Mouse (Mus musculus) stomach, embryonic 15.5 days (tissue): Measurements from ENCODE around the gene Serpinb6a. TPM values are rescaled to one million over a fixed set of nuclear protein-coding genes. Genes with fewer than 3 reads are reported as not detected.

ENCODE experiments used
- ATAC-seq: fragments of 200-750 bp; cut with Nextera tagmentation; 2 replicates; pipeline ENCODE4 v1.8.0; 2017; ENCODE audit warnings: low read depth, moderate number of reproducible peaks, moderate TSS enrichment; ENCODE audit not compliant: insufficient read depth, low FRiP score
- H3K27ac ChIP-seq: fragments of 300-500 bp; sonication (generic); 2 replicates; pipeline ENCODE4 v1.5.1; 2015; ENCODE audit warnings: mild to moderate bottlenecking, inconsistent platforms
- H3K27me3 ChIP-seq: fragments of 300-500 bp; sonication (generic); replicated peaks from 2 replicates; pipeline ENCODE4 v1.6.1; 2015; ENCODE audit warnings: inconsistent platforms
- H3K36me3 ChIP-seq: fragments of 300-500 bp; sonication (generic); 2 replicates; pipeline ENCODE4 v1.6.1; 2015; ENCODE audit warnings: inconsistent platforms
- H3K4me1 ChIP-seq: fragments of 300-500 bp; sonication (generic); 2 replicates; pipeline ENCODE4 v1.6.1; 2015; ENCODE audit warnings: inconsistent platforms
- H3K4me2 ChIP-seq: fragments of 300-500 bp; sonication (generic); 2 replicates; pipeline ENCODE4 v1.6.1; 2015; ENCODE audit warnings: mild to moderate bottlenecking, inconsistent platforms
- H3K4me3 ChIP-seq: fragments of 300-500 bp; sonication (generic); replicated peaks from 2 replicates; pipeline ENCODE4 v1.5.1; 2015; ENCODE audit warnings: inconsistent platforms
- H3K9ac ChIP-seq: fragments of 300-500 bp; sonication (generic); 2 replicates; pipeline ENCODE4 v1.6.1; 2015; ENCODE audit warnings: inconsistent platforms
- H3K9me3 ChIP-seq: fragments of 300-500 bp; sonication (generic); 2 replicates; pipeline ENCODE4 v1.6.1; 2016; ENCODE audit warnings: inconsistent platforms
- WGBS: fragments of 180-500 bp; shearing (Covaris S2); methylation state at CpG from one replicate; pipeline ENCODE4 v1.1.7; 2015; 5-methylcytosine and 5-hydroxymethylcytosine counted together
- polyA plus RNA-seq: library from polyadenylated mRNA; unstranded; fragments of >200 nt; fragmentation: Nextera tagmentation; extraction: Ambion mirVana; gene quantifications from 2 replicates; pipeline ENCODE4 v1.2.1, GENCODE M21; 2015

The Serpinb6a gene
- polyA plus RNA-seq, 1 experiment from 2014 or later: 74.6 TPM

DNA sequence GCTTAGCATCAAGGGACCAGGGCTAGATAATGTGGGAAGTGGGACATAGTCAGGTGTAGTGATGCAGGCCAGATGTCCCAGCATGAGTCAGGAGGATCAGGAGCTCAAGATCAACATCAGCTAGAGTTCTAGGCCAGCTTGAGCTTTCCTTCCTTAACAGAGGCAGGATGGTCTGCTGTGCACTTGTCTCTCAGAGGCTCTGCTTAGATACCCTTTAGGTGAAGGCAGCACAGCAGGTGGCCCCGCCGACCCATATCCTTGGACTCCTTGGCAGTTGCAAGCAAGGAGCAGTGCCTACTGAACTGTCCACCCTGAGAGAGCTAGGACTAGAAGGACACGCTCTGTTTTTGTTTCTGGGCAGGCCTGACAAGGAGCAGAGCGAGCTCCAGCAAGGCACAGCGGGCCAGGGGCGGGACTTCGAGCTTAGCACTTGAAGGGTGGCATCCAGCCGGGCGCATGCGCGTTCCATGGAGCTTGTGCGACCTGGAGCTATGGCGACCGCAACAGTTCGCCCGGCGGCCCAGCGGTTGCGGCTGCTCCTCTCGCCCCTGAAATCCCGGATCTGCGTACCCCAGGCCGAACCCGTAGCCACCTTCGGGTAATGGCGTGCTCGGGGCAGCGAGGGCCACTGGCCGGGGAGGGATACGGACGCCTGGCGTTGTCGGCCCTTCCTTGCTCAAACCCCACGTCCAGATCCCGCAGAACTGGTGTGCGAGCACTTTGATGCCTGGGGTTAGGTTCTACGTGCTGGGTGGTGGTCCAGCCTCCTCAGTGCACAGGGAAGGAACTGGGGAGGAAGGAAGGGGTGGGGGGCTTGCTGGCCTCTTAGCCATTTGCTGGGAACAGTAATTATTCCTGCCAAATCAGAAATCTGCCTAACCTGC is 34.8 kb upstream of the Serpinb6a start, which contains the start of gene Bphl:
Bphl (plus strand) TSS at position 426 of the 884 bp plus-strand sequence.
- under 1% methylated on average over 37 of the region's 37 CpGs for WGBS
- Histone ChIP-seq H3K27me3 (no peaks in the 10 kb centered on the region), H3K9me3 (no peaks in the 10 kb centered on the region), H3K36me3 (no peaks in the 10 kb centered on the region), H3K4me3 (peak within 1 kb of the TSS; percentile 69), H3K9ac (peak within 1 kb of the TSS; percentile 76), H3K27ac (peak within 1 kb of the TSS; percentile 86), H3K4me2 (peak within 1 kb of the TSS; percentile 73), H3K4me1 (peaks cover 10% of the 10 kb centered on the region; the same call in 1 of the 2 replicates)
- peak; percentile 90 for ATAC-seq

DNA sequence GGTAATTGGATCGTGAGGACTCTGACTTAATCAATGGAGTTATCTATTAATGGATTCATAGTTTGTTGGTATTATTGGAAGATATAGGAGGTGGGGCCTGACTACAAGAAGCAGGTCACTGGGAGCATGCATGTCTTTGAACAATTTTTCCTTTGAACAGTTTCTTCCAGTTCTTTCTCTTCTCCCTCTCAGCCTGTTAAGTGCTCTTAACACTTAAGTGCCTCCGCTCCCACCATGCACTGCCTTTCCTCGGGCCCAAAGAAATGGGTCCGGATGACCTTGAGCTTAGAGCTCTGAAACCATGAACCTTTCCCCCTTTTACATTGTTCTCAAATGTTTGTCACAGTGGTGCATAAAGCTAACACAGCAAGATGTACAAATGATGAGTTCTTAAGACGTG is 34.1 kb upstream of the Serpinb6a start:
- ATAC-seq: no peak
- no peaks in the 10 kb centered on the region for H3K36me3 ChIP-seq
- no peaks in the 10 kb centered on the region for H3K27me3 ChIP-seq
- H3K27ac ChIP-seq: peak overlapping the region; percentile 86; the same call in 1 of the 2 replicates
- no peak overlapping the region for H3K9ac ChIP-seq
- H3K4me3 ChIP-seq: no peak overlapping the region
- H3K9me3 ChIP-seq: no peaks in the 10 kb centered on the region
- H3K4me1 ChIP-seq: peaks cover 10% of the 10 kb centered on the region; the same call in 1 of the 2 replicates
- no peak overlapping the region for H3K4me2 ChIP-seq
- 71% methylated on average over 5 of the region's 5 CpGs for WGBS

GRCm38 (mm10) chr13:34035424-34035823 is 32.8 kb upstream of the Serpinb6a start:
- WGBS: 73% methylated on average over 3 of the region's 3 CpGs

GRCm38 (mm10) chr13:34032041-34032440 is 29.4 kb upstream of the Serpinb6a start:
- Histone ChIP-seq H3K27ac (no peak overlapping the region), H3K4me2 (no peak overlapping the region), H3K36me3 (peaks cover 14% of the 10 kb centered on the region), H3K4me1 (peaks cover 1% of the 10 kb centered on the region; the same call in 1 of the 2 replicates), H3K9ac (no peak overlapping the region), H3K27me3 (no peaks in the 10 kb centered on the region), H3K9me3 (no peaks in the 10 kb centered on the region), H3K4me3 (no peak overlapping the region)
- 70% methylated on average over 2 of the region's 2 CpGs for WGBS
- ATAC-seq: no peak

More at GRCm38 (mm10) chr13:34035424-34035823, 32.8 kb upstream of the Serpinb6a start:
- no peak overlapping the region for H3K4me3 ChIP-seq
- H3K9me3 ChIP-seq: no peaks in the 10 kb centered on the region
- H3K9ac ChIP-seq: no peak overlapping the region
- no peak for ATAC-seq
- no peak overlapping the region for H3K27ac ChIP-seq
- H3K27me3 ChIP-seq: no peaks in the 10 kb centered on the region
- 0 out of 2 replicates have a peak, but pooled peaks cover 5% of the 10 kb centered on the region for H3K36me3 ChIP-seq
- peaks cover 10% of the 10 kb centered on the region; the same call in 1 of the 2 replicates for H3K4me1 ChIP-seq
- H3K4me2 ChIP-seq: no peak overlapping the region

DNA sequence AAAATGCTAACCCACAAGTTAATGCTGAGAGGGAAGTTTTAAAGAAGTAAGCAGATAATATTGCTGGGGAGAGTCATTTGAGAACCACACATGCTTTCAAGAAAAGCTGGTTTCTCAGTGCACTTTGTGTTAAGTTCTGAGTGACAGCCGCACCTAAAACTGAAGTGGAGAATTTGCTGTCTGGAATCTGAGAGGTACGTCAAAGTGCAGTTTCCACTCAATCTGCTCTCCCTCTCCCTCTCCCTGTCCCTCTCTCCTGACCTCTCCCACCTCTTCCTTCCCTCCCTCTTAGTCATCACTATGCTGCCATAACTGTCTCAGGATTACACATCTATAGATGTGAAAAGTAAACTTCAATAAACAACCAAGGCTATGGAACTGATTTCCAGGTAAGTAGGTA is 19.4 kb upstream of the Serpinb6a start:
- no peak overlapping the region for H3K4me3 ChIP-seq
- no peaks in the 10 kb centered on the region for H3K9me3 ChIP-seq
- H3K36me3 ChIP-seq: peaks cover 25% of the 10 kb centered on the region
- 76% methylated on average over 2 of the region's 2 CpGs for WGBS
- H3K9ac ChIP-seq: no peak overlapping the region
- no peak overlapping the region for H3K27ac ChIP-seq
- no peak overlapping the region for H3K4me2 ChIP-seq
- H3K27me3 ChIP-seq: no peaks in the 10 kb centered on the region
- ATAC-seq: no peak
- no peaks in the 10 kb centered on the region for H3K4me1 ChIP-seq

DNA sequence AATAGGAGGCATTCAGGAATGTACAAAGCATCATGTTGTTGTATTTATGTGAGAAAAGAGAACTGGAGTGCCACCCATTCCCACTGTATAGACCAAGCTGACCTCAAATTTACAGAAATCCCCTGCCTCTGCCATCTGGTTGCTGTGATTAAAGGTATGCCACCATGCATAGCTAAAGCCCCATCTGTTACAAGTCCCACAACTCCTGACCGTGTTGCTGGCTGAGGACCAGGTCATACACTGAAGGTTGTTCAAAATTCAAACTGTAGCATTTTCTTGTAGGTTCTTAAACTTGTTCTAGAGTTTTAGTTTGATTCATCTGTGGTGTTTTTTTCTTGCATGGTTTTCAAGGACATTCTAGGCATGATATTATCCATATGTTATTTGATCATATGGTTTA is 15.9 kb upstream of the Serpinb6a start:
- H3K27me3 ChIP-seq: no peaks in the 10 kb centered on the region
- no peak overlapping the region for H3K27ac ChIP-seq
- H3K36me3 ChIP-seq: peaks cover 45% of the 10 kb centered on the region
- H3K4me1 ChIP-seq: no peaks in the 10 kb centered on the region
- WGBS: 91% methylated on average over 1 of the region's 1 CpGs
- H3K4me3 ChIP-seq: no peak overlapping the region
- ATAC-seq: no peak
- H3K9me3 ChIP-seq: no peaks in the 10 kb centered on the region
- H3K9ac ChIP-seq: no peak overlapping the region
- H3K4me2 ChIP-seq: no peak overlapping the region

- Histone ChIP-seq H3K36me3 (peaks cover 47% of the 10 kb centered on the region), H3K27ac (no peak overlapping the region), H3K9me3 (no peaks in the 10 kb centered on the region), H3K4me1 (no peaks in the 10 kb centered on the region), H3K4me3 (no peak overlapping the region), H3K27me3 (no peaks in the 10 kb centered on the region), H3K9ac (no peak overlapping the region), H3K4me2 (no peak overlapping the region)
- ATAC-seq: no peak
- WGBS: 90% methylated on average over 9 of the region's 9 CpGs
Measured at GRCm38 (mm10) chr13:34016927-34017569, 14.5 kb upstream of the Serpinb6a start.

- Histone ChIP-seq H3K27me3 (no peaks in the 10 kb centered on the region), H3K9me3 (no peaks in the 10 kb centered on the region), H3K9ac (no peak overlapping the region), H3K27ac (no peak overlapping the region), H3K4me1 (peaks cover 3% of the 10 kb centered on the region; the same call in 1 of the 2 replicates), H3K36me3 (peaks cover 9% of the 10 kb centered on the region; the same call in 1 of the 2 replicates), H3K4me2 (no peak overlapping the region), H3K4me3 (no peak overlapping the region)
- WGBS: 67% methylated on average over 2 of the region's 2 CpGs
- ATAC-seq: no peak
Measured at GRCm38 (mm10) chr13:34007234-34007633, 4.6 kb upstream of the Serpinb6a start.

DNA sequence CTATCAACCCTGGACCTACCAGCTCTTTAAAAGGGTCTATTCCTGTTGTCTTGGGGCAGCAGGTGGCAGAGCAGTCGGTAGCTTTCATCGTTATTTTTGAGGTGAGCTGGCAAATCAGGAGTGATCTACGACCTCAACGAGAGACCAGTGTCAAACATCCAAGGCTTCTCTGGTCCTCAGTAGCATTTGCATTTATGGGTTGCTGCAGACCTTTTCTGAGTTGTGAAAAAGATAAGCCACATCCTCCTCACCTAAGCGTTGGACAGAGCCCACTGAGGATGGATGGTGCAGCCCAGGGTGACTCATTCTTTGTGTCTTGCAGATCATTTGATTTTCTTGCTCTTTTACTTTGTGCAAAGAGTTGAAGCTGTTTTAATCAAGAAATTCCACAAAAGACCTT is 464 bp upstream of the Serpinb6a start:
- WGBS: 3% methylated on average over 5 of the region's 5 CpGs
- peak overlapping the region; percentile 97 for H3K4me3 ChIP-seq
- no peaks in the 10 kb centered on the region for H3K36me3 ChIP-seq
- ATAC-seq: no peak
- peak overlapping the region; percentile 7; the same call in 1 of the 2 replicates for H3K9ac ChIP-seq
- H3K4me2 ChIP-seq: peak overlapping the region; percentile 65
- H3K27me3 ChIP-seq: no peaks in the 10 kb centered on the region
- H3K9me3 ChIP-seq: no peaks in the 10 kb centered on the region
- peaks cover 3% of the 10 kb centered on the region; the same call in 1 of the 2 replicates for H3K4me1 ChIP-seq
- H3K27ac ChIP-seq: no peak overlapping the region

DNA sequence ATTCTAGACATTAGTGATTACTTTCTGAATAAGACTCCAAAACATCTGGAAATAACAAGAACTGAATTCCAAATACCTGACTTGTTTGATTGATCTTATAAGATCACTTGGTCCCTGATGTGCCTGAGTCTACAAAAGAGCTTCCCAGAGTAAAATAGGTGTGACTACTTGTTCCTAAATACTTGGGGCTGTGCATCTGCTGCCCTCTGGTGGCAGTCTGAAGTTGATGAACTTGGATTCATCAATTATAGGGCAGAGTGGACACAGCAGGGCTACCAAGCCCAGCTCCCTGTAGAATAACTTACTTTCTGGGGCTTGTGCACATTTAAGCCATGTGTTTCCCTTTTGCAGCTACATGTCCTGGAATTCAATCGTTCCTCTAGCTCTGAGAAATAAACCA is 7.4 kb downstream of the Serpinb6a start:
- no peak for ATAC-seq

GRCm38 (mm10) chr13:33989625-33990024 is 13.0 kb downstream of the Serpinb6a start:
- 80% methylated on average over 5 of the region's 5 CpGs for WGBS
- ATAC-seq: no peak

More for the DNA sequence above, 7.4 kb downstream of the Serpinb6a start:
- Histone ChIP-seq H3K9ac (no peak overlapping the region), H3K4me2 (no peak overlapping the region), H3K9me3 (no peaks in the 10 kb centered on the region), H3K4me1 (no peaks in the 10 kb centered on the region), H3K27ac (no peak overlapping the region), H3K4me3 (no peak overlapping the region), H3K27me3 (no peaks in the 10 kb centered on the region), H3K36me3 (no peaks in the 10 kb centered on the region)
- WGBS: 32% methylated on average over 1 of the region's 1 CpGs

DNA sequence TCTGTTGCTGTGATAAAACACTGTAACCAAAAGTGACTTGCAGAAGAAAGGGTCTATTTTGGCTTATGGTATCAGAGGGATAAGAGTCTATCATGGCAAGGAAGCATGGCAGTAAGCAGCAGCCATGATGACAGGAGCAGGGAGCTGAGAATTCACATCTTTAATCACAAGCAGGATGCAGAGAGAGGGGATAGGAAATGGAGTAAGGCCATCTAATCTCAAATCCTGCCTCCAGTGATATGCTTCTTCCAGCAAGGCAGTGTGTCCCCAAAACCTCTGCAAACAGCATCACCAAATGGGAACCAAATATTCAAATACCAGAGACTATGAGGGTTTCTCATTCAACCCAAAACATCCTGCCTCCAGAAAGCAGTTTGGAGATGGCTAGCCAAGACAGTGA is 36.0 kb downstream of the Serpinb6a start:
- ATAC-seq: no peak
- no peaks in the 10 kb centered on the region for H3K9me3 ChIP-seq
- no peak overlapping the region for H3K4me2 ChIP-seq
- no peak overlapping the region for H3K27ac ChIP-seq
- H3K27me3 ChIP-seq: no peaks in the 10 kb centered on the region
- no peak overlapping the region for H3K4me3 ChIP-seq
- H3K9ac ChIP-seq: no peak overlapping the region
- 0 out of 2 replicates have a peak, but pooled peaks cover 6% of the 10 kb centered on the region for H3K4me1 ChIP-seq
- H3K36me3 ChIP-seq: no peaks in the 10 kb centered on the region

More at GRCm38 (mm10) chr13:33989625-33990024, 13.0 kb downstream of the Serpinb6a start:
- Histone ChIP-seq H3K9me3 (no peaks in the 10 kb centered on the region), H3K27ac (no peak overlapping the region), H3K36me3 (no peaks in the 10 kb centered on the region), H3K4me1 (no peaks in the 10 kb centered on the region), H3K4me3 (no peak overlapping the region), H3K27me3 (no peaks in the 10 kb centered on the region), H3K9ac (no peak overlapping the region), H3K4me2 (no peak overlapping the region)
